Mouse (Mus musculus): ENCODE results near the gene Nrap.

The Nrap gene

DNA sequence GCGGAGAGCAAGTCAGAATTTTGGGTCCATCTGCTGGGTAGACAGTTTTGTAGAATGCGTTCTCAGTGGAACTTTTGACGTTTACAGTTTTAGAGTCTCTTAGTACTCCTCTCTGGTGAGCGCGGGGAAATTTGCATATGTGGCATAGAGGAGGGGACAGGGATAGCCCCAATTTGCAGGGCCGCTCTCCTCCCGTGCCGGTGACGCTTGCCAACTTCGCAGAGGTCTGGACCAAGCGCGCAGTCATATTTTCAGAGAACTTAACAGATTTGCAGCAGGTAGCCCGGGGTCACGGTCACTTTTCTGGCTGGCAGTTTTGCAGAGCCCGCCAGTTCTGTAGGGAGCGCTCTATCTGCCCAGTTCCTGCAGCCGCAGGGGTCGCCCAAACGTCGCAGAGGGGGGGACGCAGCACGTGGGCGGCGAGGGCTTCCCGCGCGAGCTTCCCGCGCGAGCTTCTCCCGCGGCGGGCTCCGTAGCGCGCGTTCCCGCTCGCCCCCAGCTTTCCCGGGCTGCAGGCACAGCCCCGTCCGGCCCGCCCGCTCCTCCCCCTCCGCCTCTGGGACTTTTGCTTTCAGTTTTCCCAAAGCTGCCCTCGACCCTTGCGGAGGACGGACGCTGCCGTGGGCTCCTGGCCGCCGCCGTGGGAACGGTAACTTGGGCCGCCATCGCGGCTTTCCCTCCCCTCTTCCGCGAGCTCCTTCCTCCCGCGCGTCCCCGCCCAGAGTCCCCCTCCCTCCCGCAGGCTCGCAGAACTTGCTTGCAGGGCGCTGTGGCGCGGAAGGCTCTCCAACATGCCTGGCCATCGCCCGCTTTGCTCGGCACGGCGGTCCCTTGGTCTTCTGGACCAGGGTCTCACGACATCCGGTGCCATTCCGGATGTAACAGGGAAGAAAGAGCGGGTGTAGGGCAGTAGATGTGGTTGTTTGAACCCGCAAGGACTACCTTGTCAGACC, 7.1 kb upstream of the Nrap start, which contains the start of gene Casp7:
TSS of gene Casp7 (plus strand) at position 461 of the 953 bp plus-strand sequence.
- DNase-seq (ENCODE audit: low read depth, low spot score), result peak; percentile 65

DNA sequence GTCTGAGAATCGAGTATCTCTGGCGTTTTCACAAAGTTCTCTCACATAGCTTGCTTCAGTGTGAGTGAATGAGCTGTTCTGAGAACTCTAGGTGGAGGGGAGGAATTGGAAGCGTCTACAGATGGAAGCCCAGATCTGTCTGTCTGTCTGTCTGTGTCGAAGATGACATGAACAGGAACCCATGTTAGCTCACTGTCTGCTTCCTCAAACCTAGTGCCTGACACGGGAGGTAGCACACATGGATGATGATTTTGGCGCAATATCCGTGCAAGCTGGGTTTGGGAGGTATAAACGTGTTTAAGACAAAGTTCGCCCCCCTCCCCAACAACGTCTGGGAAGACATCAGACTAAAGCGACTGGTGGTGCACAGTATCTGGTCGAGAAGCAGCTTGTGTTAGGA, 6.4 kb upstream of the Nrap start:
- no peak for DNase-seq (ENCODE audit: low read depth, low spot score)

DNA sequence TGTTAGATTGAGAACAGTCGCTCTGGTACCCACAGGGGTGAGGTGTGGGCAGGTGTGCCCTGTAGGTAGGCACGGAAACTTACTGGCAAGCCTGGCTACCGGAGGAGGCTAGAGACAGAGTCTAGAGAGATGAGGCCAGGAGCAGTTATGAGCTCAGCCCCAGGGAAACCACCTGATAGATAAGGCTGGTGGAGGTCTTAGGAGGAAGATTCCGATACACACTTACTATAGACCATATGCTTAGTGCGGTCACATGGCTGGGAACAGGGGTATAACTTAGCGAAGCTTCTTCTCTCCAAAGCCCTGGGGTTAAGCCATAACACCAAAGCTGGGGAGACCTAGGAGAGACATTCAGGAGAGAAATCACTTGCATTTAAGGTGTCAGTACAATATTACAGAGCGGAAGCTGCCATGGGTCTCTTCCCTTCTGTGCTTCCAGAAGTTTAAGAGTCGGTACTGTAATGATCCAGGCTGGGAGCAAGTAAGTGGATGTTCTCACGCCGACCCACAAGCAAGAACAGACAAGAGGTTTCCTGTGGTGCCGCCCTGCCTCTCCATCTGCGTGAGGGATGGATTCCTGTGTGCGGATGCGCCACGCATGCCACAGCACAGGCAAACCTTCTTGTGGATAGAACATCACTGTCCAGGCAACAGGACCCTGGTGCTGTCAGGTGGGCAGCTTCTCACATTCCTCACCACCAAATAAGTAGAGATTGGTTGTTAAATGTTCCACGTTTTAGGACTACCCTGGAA, 5.5 kb upstream of the Nrap start:
- DNase-seq (ENCODE audit: low read depth, low spot score), result no peak

DNA sequence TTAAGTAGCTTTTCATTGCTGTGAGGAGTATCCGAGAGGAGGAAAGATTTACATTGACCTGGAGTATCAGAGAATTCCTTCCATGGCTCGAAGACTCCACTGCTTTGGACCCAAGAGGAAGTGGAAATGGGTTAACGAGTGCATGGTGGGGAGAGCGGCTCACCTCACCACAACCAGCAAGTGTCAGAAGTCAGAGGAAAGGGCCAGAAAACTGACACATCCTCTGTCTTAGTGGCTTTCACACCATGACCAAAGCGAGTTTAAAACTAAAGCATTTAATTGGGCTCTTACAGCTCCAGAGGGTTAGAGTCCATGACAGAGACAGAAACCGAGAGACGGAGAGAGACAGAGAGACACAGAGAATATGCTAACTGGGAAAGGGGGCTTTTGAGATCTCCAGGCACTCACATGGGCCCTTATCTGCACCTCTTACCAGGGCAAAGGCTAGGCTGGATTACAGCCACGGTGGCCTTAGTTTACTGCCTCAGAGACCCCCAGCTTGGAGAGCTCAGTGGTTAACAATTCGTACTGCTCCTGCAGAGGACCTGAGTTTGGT, 3.6 kb upstream of the Nrap start:
- DNase-seq (ENCODE audit: low read depth, low spot score), result no peak

DNA sequence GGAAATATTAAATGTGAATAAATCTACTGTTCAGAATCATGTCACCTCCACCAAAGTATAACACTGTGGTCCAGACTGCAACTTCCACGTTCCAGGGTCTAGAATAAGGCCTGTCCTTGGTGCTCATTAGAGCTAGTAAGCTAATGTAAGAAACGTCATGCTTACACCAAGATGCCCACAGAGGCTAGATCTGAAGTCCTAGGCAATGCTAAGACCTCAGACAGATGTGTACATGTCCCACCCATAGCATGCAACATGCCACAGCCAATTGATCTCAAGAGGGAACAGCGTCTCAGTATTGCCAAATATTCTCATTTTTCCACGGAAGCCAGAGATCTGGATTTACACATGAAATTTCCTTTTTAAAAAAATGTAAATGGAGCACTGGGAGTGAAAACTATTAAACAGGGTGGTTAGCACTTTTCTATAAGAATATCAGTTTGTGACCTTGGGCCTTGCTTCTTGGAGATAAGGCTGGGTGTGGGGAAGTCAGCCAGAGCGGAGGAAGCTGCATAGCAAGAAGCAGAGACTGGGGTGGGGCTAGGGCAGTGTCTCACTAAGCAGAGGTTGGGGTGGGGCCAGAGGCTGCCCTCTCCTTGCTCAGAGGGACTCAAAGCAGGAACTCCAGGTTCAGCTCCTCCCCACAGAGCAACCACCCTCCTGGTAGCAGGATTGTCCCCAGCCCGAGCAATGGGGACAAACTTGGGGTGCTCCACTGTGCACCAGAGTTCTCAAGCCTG, 1.6 kb upstream of the Nrap start:
- DNase-seq (ENCODE audit: low read depth, low spot score), result no peak

DNA sequence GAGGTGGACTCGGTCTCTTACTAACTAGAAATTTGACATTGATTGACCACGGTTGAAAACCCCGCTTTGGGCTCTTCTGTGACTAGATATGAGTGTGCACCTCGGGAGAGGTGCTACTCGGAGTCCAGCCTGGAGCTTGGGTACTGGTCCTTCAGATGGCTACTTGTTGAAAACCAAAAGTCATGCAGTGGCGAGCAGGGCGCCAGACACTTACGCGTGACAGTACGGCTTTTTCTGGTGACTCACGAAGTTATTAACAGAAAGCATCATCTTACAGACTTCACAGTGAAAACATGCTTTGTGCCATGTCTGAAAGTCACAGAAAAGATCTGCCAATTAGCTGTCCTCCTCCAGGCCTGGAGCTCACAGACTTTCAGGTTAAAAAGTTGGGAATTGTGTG, 661 bp downstream of the Nrap start:
- DNase-seq (ENCODE audit: low read depth, low spot score), result no peak

DNA sequence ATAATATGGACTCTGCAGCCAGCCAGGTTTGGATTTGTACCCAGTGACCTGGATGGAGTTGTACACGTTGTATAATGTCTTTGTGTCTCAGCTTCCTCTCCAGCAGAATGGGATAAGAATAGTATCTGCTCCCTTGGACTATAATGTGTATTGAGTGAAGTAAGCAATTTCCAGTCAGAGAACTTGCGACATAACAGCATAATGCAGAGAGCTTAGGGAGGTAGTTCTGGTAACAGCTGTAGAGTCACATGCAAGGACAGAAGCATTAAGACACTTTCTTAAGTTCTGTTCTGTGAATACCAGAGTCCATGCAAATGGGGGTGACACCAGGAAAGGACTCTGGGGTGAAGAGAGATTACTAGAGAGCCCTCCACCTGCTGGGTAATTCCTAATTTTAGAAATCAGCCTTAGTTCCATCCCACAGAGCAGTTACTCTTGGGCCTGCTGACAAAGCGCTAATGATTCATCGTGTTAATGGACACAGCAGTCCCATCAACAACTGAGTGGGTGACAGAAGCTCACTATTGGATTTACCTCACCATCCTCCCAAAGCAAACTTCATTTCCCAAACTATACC, 2.0 kb downstream of the Nrap start:
- no peak for DNase-seq (ENCODE audit: low read depth, low spot score)

DNA sequence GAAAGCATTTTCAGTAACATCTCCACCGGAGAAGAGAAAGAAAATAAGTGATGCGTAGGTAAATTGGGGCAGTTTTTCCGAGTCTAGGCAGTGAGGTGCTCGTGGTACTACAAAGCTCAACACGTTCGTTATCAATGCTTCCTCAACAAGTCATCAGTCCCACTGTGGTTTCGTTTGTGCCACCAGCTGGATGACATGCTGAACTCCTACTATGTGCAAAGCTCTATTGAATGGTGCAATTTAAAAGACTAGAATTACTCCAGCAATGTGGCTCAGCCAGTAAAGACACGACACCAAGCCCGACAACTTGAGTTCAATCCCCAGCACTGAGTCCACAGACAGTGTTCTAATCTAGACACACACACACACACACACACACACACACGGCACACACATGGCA, 3.7 kb downstream of the Nrap start:
- no peak for DNase-seq (ENCODE audit: low read depth, low spot score)

DNA sequence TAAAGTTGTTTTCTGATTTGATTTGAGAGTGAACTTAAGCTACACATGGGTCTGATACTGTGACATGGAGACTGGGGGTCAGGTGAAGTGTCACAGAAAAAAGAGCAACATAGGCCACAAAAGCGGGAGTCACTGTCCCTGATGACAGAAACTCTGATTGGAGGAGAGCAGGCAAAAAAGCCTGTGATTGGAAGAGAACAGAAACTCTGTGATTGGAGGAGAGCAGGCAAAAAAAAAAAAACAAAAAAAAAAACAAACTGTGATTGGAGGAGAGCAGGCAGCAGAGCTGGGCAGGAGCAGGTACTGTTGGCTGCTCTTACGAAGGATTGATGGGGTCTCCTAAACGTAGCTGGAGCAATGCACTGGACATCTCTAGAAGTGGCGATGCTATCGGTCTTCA, 4.3 kb downstream of the Nrap start:
- DNase-seq (ENCODE audit: low read depth, low spot score), result no peak

DNA sequence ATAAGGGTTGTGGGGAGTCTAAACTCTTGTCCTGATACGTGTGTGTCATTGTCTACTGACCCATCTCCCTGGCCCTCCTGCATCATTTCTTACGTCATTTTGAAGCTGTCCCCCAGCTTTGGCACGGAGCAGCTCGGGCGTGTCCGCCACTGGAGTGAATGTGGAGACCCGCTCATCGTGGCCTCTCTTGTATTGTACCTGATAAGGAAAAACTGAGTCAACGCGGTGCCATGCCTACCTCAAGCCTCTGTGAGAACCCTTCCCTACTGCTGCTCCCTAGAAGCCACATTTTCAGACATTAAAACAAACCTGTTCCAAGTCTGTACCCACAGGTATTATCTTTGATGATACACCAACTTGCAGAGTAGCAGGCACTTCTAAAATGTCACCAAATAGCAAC, 8.4 kb downstream of the Nrap start:
- DNase-seq (ENCODE audit: low read depth, low spot score), result no peak

DNA sequence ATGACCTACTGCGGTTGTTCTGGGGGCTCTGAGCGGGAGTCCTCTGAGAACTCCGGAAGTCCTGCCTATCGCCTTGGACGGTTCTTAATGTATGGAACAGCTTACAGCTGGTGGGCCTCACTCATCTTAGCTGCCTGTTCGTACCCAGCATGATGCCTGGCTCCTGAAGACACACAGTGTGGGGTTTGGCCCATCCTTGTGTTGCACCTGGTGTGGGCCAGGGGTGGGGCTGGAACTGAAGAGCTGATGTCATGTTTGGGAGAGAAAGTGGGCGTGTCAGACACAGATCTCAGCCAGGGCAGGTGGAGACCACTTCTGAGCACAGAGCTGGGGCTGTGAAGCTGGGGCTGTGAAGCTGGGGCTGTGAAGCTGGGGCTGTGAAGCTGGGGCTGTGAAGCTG, 9.5 kb downstream of the Nrap start:
- no peak for DNase-seq (ENCODE audit: low read depth, low spot score)

DNA sequence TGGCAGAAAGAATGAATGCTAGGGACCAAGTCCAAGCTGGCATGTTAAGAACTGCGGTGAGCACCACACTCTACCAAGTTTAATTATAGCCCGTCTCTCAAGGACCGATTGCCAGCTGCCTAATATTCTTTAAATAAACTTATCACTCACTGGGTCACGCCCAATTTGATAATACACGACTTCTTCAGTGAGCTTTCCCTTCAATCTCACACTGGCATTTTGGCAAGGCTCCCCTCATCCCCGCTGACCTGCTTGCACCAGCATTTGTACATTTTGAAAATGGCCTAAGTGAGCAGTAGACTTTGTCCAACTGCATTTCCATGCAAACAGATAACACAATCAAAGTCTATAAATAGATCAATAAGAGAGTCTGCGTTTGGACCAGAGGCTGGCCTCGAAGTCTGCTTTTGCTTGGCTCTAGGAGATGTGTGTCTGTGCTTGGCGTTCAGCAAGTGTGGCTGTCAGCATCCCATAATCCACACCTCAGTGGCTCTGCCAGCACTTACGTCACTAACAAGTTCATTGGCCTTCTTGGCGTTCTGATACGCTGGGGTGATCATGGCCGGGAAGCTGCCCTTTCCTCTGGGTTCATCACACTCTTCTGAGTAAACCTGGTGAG, 11.2 kb downstream of the Nrap start:
- no peak for DNase-seq (ENCODE audit: low read depth, low spot score)

DNA sequence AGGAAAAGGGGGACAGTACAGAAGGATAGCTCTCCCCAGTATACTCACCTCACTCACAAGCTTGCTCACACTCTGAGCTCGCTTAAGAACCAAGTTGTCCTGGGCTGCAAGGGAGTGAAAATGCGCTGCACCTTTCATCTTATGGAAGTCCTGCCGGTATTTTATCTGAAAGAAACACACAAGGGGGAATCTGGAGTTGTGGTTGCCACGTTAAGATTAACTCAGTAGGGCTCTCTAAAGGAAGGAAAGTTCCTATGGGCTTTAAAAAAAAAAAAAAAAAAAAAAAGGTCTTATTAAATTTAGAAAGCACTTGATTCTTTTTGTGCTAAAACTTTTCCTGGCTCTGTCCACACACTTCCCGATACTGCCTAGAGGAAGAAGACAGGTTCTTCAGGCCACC, 11.8 kb downstream of the Nrap start:
- DNase-seq (ENCODE audit: low read depth, low spot score), result no peak

DNA sequence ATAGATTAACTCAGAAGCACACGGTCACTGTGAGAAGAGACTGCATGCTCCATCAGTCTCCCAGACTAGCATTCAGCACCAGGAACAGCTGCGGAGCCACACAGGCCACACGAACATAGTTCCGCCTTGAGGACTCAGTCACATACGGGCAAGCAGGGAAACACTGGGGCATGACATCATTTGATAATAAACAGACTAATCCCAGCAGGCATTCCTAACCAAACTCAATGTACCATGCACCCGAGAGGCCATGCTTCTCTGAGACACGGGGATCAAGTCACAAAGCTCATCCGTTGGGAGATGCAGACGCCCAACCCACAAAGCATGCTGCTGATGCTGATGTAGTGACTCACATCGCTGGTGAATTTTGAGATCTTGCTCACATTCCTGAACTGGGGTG, 15.8 kb downstream of the Nrap start:
- peak; percentile 27 for DNase-seq (ENCODE audit: low read depth, low spot score)

DNA sequence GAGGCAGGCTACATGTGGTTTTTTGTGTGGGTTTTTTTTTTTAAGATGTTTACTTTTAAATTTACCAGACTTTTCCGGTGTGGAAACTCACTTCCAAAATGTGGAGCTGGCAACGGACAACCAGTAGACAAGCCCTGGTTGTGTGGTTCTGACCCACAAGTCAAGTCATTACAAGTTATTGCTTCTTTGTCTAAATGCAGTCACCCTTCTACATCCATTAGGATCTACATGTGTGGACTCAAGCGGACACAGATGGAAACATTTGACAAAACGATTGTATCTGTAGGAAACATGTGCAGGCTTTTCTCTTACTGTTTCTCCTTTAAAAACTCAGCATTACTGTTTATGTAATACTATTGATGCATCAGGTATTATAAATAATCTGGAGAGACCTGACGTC, 16.6 kb downstream of the Nrap start:
- no peak for DNase-seq (ENCODE audit: low read depth, low spot score)

DNA sequence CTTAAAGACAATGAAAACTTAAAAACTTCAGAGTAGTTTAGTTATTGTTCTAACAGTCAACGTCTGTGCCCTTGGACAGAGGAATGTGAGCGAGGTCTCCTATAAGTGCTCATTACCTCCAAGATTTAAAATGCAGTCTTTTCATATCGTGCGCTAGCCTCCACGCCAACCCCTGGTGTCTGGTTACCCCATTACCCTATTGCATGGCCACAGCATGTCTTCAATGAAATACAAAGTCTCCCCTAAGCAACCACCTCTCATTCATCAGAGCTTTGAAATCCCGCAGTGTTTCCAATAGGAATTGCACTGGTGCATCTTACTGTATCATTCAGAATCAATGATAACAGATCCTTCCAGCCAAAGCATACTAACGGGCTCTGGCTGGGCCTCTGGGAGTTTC, 17.6 kb downstream of the Nrap start:
- DNase-seq (ENCODE audit: low read depth, low spot score), result no peak

DNA sequence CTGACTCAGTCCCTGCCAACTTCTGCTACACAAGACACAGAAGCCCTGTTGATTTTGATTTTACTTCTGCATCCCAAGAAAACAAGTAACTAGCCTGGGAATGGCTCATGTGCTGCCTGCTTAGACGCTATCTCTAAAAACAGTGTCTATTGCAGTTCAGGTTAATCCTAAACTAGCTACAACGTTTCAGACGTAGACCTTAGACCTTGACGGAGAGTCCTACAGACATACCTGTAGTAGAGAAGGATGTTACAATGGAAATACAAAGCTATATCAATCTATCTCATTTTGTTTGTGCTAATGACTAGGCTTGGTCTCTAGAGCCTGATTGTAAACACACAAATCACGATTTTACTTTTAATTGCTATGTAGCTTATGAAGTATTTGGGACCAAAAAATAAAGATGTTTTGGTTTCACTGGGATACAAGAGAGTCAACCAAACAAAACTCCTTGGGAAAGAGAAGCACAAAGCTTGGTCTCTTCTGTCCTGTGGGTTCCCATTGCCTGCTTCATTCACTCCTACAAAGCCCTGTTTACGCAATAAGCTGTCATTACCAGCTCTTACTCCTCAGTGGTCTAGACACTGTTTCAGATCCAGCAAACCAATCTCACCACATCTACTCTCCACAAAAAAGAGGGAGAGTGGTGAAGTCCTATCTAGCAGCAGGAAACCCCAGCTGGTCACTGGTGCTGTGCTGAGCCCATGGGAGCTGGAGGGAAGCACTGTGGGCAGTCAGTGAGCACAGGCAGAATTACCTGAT, 19.3 kb downstream of the Nrap start:
- no peak for DNase-seq (ENCODE audit: low read depth, low spot score)

DNA sequence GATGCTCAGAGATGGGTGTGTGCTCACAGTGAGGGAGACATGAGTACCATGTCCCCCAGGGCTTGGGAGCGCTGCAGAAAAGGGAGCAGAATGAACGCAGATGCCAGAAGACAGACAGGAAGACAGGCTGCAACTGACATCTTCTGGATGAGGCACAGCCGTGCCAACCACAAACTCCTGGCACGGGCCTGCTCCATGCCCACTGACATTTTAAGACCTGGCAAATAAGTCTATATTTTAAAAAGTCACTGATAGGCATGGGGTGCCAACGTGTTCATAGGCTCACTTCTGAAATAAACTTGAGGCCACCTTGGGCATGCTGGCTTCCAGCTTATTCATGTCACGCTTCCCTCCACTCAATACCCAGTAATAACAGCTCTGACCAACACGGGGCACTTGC, 20.9 kb downstream of the Nrap start:
- no peak for DNase-seq (ENCODE audit: low read depth, low spot score)

DNA sequence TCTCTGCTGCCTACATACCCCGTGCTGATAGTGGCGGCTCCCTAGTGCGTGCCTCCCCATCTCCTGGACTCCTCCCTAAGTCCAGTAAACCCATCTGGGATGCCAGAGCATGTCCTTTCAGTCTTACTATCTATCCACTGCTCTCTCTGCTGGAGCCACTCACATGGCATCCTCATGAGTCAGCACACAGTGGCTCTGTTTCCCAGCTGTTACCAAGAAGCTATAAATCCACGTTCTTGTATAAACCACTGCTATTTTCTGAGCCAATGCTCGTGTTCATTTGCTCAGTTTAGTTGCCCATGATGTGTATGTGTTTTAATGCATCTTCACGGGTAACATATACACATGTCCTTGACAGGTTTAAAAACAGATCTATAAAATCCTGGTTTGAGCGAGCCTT, 22.1 kb downstream of the Nrap start:
- no peak for DNase-seq (ENCODE audit: low read depth, low spot score)

DNA sequence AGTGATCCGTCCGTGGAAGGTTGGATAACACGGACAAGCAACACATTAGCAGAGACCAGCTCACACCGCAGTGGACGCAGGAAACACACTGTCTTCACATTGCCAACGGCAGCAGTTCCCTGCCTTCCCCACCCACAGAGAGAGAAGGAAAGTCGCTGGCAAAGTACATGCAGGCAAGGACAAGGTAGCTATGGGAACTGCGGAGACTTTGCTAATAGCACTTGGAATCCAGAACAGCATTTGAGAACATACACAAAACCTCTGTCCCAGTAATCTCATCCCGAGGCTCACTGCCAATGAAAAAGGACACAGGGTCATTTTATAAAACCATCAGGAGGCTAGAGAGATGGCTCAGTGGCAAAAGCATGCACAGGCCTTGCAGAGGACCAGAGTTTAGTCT, 23.2 kb downstream of the Nrap start:
- no peak for DNase-seq (ENCODE audit: low read depth, low spot score)
